Mouse (Mus musculus) urinary bladder, postnatal 14 days (tissue): Measurements from ENCODE around the gene Cnnm1.
"Not testable (repeated sequence)": the region's sequence is repeated elsewhere in the genome, so short reads cannot be mapped to it uniquely, and the experiment has no call there.

Experiments
- DNase-seq: peaks from one replicate; pipeline ENCODE4 v3.0.0; 2021; ENCODE audit warnings: low spot score

Gene Cnnm1

DNA sequence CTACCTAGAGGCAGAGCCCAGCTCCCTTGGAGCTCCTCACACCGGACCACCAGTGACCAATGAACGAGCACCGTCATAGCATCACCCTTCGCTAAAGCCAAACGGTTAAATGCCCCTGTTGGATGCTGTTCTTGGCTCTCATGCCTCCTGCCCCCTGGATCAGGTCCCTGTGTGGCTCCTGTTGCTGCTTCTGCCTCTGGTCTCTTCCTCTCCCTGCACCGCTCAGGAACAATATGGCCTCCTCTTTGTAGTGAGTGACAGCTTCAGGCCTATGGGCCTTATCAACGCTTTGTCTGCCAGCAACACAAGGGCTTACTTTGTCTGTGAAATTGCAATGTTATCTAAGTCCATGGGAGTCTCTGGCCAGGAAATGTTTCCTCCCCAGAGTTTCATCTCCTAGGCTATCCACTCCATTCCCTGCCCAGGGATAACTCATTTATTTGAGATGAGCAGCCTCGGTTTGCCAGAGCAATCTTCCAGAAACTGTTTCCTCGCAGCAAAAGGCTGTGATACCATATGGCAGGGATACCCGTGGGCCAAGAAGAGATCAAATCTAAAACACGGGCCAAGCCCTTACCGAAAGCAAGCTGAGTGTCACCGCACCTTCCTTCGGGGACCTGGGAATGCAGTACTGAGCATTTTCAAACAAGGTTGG, 25.5 kb downstream of the Cnnm1 start:
- no peak for DNase-seq

- no peak for DNase-seq
Measured at GRCm38 (mm10) chr19:43467927-43468685, 27.9 kb downstream of the Cnnm1 start.

GRCm38 (mm10) chr19:43469333-43469732, 29.1 kb downstream of the Cnnm1 start:
- no peak for DNase-seq

- DNase-seq = no peak
Measured at GRCm38 (mm10) chr19:43472331-43472730, 32.1 kb downstream of the Cnnm1 start.

DNA sequence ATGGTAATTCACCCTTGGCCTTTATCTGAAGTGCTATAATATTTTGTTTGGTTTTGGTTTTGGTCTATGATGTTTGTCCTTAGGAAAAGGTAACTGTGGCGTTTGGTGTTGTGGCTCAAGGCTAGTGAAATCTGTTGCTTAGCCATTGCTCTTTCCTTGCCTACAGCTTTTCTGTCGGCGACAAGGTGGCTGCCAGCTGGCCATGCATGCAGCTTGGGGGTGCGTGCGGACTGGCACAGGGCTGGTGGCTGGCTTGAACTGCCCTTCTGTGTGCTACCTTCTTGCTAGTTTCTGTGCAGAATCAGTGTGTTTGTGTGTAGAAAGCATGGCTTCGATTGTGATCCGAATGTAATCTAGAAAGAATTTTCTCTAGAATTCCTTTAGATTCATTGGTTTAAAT, 32.5 kb downstream of the Cnnm1 start:
- DNase-seq = no peak

DNA sequence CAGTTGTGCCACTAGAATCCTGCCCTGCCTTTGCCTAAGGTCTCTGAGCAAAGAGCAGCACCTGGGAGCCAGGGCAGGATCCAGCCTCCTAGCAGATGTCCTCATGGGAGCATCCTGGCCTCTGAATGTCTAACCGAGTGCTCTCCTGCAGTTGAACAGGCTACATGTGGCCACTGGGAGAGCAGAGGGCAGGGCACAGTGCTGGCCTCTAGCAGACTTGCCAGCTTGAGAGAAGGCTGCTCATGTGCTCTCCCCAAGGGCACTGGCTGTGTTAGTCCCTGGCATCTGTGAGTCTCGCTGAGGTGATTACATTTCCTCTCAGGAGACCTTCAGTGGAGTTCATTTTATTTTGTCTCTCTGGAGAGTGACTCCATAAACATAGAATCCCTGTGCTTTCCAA, 35.4 kb downstream of the Cnnm1 start:
- DNase-seq = no peak

DNA sequence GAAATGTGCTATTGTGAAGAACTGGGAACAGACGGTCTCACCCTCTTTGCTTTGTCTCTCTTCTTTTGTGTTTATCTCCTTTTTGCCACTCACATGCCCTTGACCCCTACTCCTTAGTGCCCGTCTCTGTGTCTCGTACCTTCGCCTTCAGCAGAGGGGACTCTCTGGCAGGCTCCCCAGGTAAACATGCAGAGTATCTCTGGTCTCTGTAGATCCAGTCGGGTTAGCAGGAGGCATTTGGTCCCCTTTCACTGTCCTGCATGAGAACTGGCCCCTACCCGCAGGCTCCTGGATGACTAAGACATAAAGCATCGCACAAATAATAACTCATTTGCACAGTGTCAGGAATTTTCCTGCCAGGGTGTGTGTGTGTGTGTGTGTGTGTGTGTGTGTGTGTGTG, 35.8 kb downstream of the Cnnm1 start:
- no peak for DNase-seq

GRCm38 (mm10) chr19:43477436-43477835, 37.2 kb downstream of the Cnnm1 start:
- no peak for DNase-seq

- peak; percentile 73 for DNase-seq
Measured at GRCm38 (mm10) chr19:43478891-43479290, 38.7 kb downstream of the Cnnm1 start.

DNA sequence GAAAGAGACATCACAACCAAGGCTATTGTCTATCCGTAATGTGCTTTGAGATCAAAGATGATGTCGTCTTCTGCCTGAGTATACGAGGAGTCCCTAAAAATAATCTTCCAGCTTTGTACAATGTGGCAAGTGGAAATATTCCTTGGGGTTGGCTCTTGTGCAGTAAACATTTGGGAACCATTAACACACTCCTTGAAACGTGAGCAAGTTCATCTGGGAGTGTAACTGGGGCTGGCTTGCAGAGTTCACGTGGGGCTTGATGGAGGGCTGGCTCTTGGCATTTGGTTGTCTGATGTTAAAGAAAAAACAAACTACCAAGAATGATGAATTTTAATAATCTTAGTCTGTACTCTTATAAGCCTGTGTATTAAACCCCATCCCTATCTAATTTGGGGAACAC, 39.2 kb downstream of the Cnnm1 start:
- no peak for DNase-seq

DNA sequence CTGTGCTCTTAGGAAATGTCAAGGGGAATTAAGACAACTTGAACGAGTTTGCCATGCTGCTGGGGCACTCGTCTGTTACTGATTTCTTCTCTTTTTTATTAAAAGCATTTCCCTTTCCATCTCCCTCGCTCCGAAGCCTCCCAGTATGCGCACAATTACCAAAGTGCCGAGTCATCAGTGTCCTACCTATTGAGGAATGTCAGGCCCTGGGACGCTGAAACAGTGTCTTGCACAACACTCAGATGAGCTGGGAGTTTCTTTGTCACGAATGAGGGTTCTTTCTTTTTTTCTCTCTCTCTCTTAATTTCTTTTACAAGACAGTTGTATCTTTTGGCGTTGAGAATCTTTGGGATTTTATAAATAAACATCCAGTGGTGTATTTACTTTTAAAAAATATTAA, 40.3 kb downstream of the Cnnm1 start:
- no peak for DNase-seq

DNA sequence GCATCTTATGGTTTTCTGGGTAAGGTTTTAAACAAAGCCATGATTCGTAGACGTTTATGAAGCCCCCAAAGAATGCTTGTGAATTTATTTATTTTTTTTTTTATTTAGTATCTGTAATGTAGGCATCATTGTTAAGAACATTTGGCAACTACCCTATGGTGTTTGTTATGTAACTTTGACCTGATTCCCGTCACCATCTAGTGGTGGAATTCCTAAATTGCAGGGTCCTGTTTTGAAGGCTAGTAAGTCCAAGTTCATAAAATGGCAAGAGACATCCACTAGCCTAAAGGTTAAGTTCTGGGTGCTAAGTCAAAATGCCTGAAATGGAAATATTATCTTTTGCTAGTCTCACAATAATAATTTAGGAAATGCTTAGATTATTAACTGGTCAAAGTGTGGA, 47.2 kb downstream of the Cnnm1 start:
- DNase-seq = peak; percentile 25

- not testable (repeated sequence) for DNase-seq
Measured at GRCm38 (mm10) chr19:43493316-43493715, 53.1 kb downstream of the Cnnm1 start.

- no peak for DNase-seq
Measured at GRCm38 (mm10) chr19:43493878-43494277, 53.6 kb downstream of the Cnnm1 start.

GRCm38 (mm10) chr19:43494914-43495313, 54.7 kb downstream of the Cnnm1 start:
- DNase-seq = no peak

DNA sequence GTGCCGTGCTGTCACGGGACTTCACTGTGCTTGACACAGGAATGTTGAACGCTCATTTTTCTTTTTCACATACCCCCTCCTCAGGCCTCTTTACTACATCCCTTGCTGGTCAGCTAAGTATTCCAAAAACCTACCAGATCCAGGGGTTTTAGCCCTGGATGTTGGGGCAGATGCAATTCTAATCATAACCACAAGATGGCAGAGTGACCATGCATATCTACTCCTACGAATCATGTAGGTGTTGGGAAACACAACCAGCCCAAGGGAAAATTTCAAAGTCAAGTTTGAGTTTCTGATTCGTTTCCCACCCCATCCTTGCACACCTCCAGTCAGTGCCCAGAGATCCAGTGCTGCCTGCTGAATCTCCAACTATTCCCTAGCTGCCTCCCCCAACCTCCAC, 55.6 kb downstream of the Cnnm1 start:
- peak; percentile 58 for DNase-seq

DNA sequence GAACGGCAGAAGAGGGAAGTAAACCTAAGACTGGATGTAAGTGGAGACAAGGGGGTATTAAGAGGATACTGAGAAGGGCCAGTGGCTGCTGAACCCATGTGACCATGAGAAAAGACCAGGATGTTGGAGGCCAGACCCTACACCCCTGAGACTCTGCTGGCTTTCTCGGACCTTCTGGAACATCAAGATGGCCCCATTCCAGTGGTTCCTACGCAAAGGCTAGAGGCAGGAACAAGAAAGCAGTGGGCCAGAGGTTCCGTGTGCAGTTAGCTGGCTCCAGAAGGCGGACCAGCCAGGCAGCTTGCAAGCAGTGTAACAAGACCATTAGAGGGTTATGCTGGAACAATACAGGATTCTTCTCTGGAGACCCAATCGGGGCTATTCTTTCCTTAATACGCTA, 57.2 kb downstream of the Cnnm1 start:
- DNase-seq = no peak

- DNase-seq = no peak
Measured at GRCm38 (mm10) chr19:43498874-43499273, 58.6 kb downstream of the Cnnm1 start.

DNA sequence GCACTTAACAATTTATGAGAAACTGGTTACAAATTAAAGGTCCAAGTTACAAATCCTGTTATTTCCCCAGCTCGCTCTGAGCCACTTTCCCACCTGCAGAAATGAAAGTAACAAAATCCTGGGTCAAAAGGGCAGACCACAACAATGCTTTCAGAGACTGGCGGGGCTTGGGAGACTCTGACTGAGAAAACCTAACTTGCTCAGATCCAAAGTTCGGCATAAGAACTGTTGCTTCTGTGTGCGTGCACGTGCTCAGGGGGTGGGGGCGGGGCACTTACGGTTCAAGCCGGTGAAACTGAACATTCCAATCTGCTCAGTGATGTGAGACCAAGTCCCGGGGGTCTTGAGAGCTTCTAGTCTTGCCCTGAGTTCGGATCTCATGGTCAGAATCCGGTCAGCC, 62.4 kb downstream of the Cnnm1 start:
- no peak for DNase-seq

- DNase-seq = not testable (repeated sequence)
Measured at GRCm38 (mm10) chr19:43503593-43503992, 63.4 kb downstream of the Cnnm1 start.

GRCm38 (mm10) chr19:43505441-43505840, 65.2 kb downstream of the Cnnm1 start:
- DNase-seq = no peak

DNA sequence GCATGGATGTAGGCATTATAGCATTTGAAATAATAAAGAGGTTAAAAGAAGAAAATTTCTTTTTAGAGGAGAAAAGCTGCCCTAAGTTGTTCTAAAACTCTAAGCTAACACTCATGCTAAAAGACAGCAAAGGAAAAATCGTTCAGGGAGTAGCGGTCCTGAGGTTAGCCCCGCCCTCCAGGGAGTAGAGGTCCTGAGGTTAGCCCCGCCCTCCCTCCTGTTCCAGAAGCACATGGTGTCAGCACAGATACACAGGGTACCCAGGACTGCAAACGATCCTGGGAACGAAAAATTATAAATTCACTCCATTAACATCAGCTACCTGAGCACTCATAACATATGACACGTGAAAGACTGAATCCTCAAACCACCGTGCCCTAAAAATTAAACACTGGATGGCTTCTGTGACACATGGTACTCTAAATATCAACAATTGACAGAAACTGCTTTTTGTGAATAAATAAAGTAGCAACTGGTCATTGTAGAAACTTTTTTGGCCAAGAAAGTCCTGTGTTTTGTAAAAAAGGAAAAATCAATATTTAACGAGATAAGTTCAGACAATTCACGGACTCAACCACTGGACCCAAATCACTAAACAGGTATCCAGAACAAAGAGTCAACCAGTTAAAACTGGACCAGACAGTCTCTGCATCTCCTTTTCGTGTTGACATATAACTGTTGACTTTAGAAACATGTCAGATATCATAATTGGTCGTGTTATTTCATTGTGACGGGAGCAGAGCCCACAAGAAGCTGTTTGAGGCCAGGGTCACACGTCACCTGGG, 70.4 kb downstream of the Cnnm1 start:
- DNase-seq = no peak
